Mouse (Mus musculus): ENCODE measurements around the gene Vmn1r9. TPM values are rescaled to one million over a fixed set of nuclear protein-coding genes. Genes with fewer than 3 reads are reported as not detected.

Vmn1r9 gene
- not detected in 2 replicates for polyA plus RNA-seq (2012; rRNA removed; ENCODE audit: low replicate concordance)

DNA sequence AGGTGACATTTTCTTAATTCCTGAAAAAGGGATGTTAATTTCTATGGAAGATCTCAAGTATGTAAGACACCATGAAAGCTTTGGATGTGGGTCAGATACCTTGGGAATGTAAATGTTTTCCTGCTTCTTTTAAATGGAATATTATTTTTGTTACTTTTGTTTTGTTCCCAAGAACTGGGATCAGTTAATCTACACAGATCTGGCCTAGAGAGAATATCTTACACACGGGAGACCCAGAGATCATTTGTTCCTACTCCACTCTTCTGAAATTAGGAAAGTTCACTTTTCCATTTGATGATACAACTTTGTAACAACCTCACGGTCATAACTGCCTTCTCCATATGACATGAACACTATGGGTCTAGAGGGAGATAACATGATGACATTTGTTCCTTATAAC lies at the start of gene Vmn1r9:
TSS of gene Vmn1r9 (plus strand) at position 301 of the 400 bp plus-strand sequence.

DNA sequence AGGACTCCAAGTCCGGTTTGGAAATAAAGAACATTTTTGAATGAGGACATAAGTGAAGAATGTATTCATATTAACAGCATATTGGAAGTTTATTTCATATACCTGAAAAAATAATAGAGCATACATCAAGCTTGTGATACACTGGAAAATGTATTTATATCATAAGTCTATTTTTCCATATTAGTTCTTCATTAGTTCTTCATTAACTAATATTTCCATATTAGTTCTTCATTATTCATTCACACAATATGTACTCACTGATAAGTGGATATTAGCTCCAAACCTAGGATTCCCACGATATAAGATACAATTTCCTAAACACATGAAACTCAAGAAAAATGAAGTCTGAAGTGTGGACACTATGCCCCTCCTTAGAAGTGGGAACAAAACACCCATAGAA lies 41.4 kb upstream of the Vmn1r9 start, which contains the start of gene Vmn1r7:
TSS of gene Vmn1r7 (minus strand) at position 101 of the 400 bp plus-strand sequence.

DNA sequence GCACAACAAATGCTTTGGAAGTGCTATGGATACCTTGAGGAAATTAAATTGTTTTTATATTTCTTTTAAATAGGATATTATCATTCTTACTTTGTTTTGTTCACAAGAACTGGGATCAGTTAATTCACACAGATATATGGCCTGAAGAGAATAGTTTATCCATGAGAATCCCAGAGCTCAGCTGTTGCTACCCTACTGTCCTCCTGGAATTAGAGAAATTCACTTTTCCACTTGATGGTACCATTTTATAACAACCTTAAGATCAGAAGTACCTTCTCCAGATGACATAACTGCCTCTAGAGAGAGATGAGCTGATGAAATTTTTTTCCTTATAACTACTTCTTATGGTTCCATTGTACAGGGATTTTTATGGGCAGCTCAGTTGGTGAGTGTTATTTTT lies 34.6 kb upstream of the Vmn1r9 start, which contains the start of gene Vmn1r8:
TSS of gene Vmn1r8 (plus strand) at position 301 of the 400 bp plus-strand sequence.

DNA sequence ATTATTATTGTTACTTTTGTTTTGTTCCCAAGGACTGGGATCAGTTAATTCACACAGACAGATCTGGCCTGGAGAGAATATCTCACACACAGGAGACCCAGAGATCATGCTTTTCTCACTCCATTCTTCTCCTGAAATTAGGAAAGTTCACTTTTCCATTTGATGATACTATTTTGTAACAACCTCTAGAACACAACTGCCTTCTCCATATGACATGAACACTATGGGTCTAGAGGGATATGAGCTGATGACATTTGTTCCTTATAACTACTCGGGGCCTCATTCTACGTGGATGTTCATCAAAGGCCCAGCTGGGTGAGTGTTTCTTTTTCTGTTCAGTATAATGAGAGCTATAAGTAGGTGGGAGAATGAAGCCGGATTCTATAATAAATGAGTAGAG lies 42.6 kb downstream of the Vmn1r9 start, which contains the start of gene Vmn1r10:
TSS of gene Vmn1r10 (plus strand) at position 301 of the 400 bp plus-strand sequence.

Other genes with a start within 250 kb of the Vmn1r9 start
- 9.3 and 9.4 TPM in 2 replicates for gene Fkbp9, start 234.7 kb upstream of the Vmn1r9 start, polyA plus RNA-seq (2012; rRNA removed; ENCODE audit: low replicate concordance)
- gene Nt5c3, start 142.9 kb upstream of the Vmn1r9 start, polyA plus RNA-seq (2012; rRNA removed; ENCODE audit: low replicate concordance): 1.0 and 5.4 TPM in 2 replicates
- gene Vmn1r4, start 142.8 kb upstream of the Vmn1r9 start, polyA plus RNA-seq (2012; rRNA removed; ENCODE audit: low replicate concordance): not detected in 2 replicates
- not detected in 2 replicates for gene Vmn1r5, start 96.5 kb upstream of the Vmn1r9 start, polyA plus RNA-seq (2012; rRNA removed; ENCODE audit: low replicate concordance)
- not detected in 2 replicates for gene Vmn1r6, start 69.5 kb upstream of the Vmn1r9 start, polyA plus RNA-seq (2012; rRNA removed; ENCODE audit: low replicate concordance)
- not detected in 2 replicates for gene Vmn1r7, start 41.5 kb upstream of the Vmn1r9 start, polyA plus RNA-seq (2012; rRNA removed; ENCODE audit: low replicate concordance)
- not detected in 2 replicates for gene Vmn1r8, start 34.5 kb upstream of the Vmn1r9 start, polyA plus RNA-seq (2012; rRNA removed; ENCODE audit: low replicate concordance)
- not detected in 2 replicates for gene Vmn1r10, start 42.7 kb downstream of the Vmn1r9 start, polyA plus RNA-seq (2012; rRNA removed; ENCODE audit: low replicate concordance)
- not detected in 2 replicates for gene Vmn1r11, start 66.7 kb downstream of the Vmn1r9 start, polyA plus RNA-seq (2012; rRNA removed; ENCODE audit: low replicate concordance)
- gene Vmn1r12, start 90.1 kb downstream of the Vmn1r9 start, polyA plus RNA-seq (2012; rRNA removed; ENCODE audit: low replicate concordance): not detected in 2 replicates
- not detected in 2 replicates for gene Vmn1r13, start 136.5 kb downstream of the Vmn1r9 start, polyA plus RNA-seq (2012; rRNA removed; ENCODE audit: low replicate concordance)
- gene Vmn1r14, start 164.9 kb downstream of the Vmn1r9 start, polyA plus RNA-seq (2012; rRNA removed; ENCODE audit: low replicate concordance): not detected in 2 replicates
- gene Vmn1r15, start 191.2 kb downstream of the Vmn1r9 start, polyA plus RNA-seq (2012; rRNA removed; ENCODE audit: low replicate concordance): not detected in 2 replicates